Mouse (Mus musculus): Measurements from ENCODE around the gene Zfp668.

DNA sequence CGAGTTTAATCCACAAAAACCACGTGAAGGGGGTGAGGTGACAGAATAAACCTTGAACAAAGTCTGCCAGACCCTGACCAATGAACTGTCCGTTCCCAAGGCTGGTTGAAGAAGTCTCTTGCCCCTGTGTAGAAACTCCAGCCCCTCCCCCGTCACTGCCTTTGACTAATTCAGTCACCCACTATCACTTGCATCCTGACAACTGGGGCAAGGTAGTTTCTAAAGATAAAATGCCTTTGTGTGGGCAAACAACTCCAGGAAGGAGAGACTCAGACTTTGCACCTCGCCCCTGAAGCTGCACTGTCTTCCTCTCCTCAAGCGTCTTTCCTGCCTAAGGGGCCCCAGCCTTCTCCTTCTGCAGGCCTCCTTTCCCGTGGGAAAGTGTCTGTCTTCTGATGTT is 23.4 kb upstream of the Zfp668 start:
- no peak for TF ChIP-seq POLR2A (IDR thresholded peaks at IDR 0.05; ENCODE audit: borderline replicate concordance, extremely low read depth, insufficient read depth, insufficient read length, poor library complexity, severe bottlenecking)
- TF ChIP-seq CTCF (IDR thresholded peaks at IDR 0.05; ENCODE audit: borderline replicate concordance, extremely low read depth, insufficient read depth, insufficient read length) = no peak

All from brain, embryonic 14.5 days (tissue).